Mouse (Mus musculus): Measurements from ENCODE around the gene Gm49394. TPM values are rescaled to one million over a fixed set of nuclear protein-coding genes. Genes with fewer than 3 reads are reported as not detected.

Gm49394 gene
- not detected in 2 replicates for total RNA-seq (2015)
- not detected in 2 replicates for total RNA-seq (2017)

DNA sequence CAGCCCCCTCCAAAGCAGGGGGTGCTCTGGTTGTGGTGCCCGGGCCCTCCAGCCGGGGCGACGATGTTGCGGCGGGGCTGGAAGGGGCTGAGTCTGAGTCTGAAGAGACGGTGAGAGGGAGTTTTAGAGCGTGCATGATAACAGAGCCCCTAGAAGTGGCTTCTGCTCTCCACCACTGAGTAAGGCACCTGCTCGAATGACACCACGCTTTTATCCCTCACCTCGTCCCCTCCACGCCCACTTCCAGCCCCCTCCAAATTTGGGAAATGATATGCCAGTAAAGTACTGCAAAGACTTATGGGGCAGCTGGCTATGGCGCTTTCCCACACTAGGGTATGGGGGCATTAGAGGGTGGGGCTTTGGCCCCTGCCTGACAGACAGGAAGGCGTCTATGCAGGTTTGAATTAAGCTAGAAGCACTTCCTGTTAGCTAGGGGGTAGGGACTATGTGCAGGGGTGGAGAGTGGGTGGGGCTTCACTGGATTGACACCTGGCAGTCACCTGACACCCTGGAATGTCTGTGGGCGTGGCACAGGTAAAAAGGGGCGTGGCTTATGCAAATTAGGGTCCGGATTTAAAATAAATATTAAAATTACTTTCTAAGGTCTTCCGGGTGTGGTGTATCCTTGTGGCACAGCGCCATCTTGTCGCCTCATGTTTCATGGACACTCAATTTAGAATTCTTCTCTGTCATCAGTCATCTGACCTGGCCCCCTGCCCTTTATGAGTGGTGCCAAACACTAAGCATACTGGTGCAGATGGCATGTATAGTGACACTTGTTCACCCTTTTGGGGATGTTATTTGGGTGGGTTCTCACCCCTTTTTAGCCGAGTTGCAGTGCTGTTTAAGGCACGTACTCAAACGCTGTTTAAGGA is at the start of gene Gm49394:
Gm49394 (minus strand) TSS at position 192 of the 875 bp plus-strand sequence.
- no peak for ATAC-seq (ENCODE audit: poor library complexity, severe bottlenecking)

DNA sequence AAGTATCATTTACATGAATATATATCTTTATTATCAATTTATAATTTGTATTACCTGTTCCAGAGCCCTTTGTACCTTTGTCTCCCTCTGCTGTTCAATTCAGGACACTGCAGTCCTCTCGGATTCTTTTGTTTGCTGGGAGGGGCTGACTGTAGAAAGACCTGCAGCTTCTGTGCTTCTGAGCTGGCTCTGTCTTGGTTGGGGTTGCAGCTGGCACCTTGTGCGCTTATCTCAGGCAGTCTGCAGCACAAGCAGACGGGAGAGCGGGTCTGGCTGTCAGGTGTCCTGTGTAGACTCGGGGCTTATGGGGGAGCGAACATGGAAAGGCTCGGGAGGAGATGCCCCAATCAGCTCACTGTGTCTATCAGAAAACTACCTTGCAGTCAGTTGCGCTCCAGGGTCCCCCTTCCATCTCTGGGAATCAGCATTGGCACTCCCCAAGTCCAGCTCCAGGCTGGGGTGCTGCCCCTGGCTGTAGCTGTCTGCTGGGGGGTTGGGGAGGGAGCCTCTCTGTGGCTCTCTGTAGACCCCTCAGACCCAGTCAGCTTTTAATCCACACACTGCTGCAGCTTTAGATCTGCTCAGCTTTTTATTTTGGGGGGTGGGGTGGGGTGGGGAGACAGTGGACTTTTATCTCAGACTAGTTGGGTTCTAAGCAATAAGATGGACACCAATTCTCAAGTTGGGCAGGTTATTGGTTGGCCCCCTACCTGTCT is 45.2 kb upstream of the Gm49394 start:
- peak; percentile 60; the same call in 1 of the 2 replicates for ATAC-seq (ENCODE audit: poor library complexity, severe bottlenecking)

DNA sequence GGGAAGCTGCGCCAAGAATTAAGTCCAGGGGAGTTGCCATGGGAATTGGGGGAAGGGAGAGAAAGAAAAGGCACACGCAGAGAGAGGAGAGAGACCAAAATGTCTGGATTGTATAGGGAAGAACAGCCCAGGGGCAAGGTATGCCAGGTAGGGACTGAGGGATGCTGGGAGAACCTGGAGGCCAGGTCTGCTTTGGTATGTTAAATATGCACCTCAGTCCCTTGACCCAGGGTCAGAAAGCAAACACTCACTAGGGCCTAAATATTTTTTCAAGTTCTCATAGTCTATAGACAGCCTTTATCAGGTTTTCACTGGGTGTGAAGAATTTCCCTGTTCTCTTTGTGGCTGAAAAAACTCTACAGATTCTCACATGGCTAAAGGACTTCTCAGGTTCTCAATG is 37.1 kb upstream of the Gm49394 start:
- ATAC-seq (ENCODE audit: poor library complexity, severe bottlenecking): no peak

DNA sequence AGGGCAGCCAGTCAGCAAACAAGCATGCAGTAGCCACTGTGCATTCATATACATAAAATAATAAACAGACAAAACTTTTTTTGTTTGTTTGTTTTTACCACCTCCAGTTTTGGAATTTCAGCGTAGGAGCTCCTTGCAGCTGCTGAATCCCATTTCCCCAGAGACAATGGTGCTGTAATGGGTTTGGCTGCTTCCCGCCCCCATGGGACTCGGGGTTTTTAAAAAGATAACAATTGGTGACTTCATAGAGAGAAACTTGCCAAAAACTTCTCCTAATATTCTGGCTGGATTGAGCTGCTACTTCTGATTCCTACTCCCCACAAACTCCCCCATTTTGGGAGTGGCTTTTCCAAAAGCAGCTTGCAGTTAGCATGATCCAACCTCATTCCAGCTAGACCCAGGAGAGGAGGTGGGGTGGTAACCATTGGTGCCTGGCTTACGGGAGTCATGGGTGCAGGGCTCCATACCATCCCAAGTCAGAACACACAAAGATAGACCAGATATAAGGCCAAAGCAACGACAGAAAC is 29.7 kb upstream of the Gm49394 start:
- ATAC-seq (ENCODE audit: poor library complexity, severe bottlenecking): no peak

DNA sequence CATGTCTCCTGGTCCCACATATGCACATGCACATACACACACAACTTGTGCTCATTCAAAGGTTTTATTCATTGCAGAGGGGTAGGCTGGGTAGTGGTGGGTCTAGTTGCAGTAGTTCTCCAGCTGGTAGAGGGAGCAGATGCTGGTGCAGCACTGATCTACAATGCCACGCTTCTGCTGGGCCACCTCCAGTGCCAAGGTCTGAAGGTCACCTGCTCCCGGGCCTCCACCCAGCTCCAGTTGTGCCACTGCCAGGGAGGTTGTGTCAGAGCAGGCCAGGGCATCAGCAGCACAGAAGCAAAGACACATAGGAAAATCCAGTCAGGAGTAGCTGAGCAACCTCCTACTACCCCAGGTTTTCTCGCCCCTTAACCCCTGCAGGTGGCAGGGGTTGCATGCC is 8.9 kb upstream of the Gm49394 start:
- ATAC-seq (ENCODE audit: poor library complexity, severe bottlenecking): no peak

DNA sequence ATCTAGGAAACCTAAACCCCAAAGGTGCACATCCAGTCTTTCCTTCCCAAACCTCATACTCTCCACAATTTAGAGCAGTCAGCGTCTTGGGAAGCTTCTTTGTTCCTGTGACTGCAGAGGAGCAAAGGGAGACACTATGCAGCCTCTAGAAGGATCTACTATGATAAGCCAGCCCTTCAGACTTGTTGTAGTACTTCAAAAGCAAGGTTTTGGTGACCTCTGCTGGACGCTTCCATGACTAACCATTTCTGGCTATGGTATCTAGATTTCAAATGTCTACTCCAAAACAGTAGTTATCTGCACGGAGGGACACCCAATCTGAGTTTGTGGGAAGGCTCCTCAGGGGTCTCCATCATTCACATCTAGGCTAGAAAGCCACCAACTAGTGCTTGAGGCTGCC is 5.9 kb upstream of the Gm49394 start:
- no peak for ATAC-seq (ENCODE audit: poor library complexity, severe bottlenecking)

DNA sequence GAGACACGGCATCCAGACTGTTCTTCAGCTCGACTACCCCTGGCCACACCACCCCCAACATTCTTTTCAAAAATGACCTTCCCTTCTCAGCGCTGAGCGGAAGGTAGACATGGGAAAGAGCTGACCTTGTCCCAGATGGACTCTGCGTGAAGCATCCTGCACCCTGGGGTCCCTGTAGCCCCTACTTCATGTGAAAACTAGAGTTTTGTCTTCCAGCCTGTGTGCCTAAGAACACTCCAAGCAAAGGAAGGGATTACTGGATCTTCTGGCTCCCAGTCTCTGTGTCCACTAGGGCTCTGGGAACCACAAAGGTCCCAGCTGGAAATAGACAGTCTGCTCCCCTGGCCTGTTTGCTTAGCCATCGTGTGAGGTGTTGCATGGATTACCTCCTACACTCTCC is 5.4 kb upstream of the Gm49394 start:
- no peak for ATAC-seq (ENCODE audit: poor library complexity, severe bottlenecking)

DNA sequence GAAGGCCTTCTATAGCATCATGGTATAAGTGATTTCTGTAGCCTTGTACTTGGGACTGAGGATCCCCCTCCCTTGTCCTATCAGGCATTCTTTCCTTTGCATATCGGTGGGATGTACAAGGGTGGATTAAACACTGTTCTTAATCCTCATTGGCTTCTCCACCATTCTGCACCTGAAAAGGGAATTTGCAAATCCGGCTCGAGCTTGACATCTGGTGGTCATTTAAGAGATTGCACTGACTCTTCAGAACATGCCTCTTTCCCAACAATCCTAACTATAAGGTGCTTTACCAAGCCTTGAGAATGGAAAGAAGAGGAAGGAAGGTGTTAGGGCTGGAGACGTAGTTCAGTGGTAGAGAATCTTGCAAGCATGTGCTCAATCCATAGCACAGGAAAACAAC is 2.4 kb upstream of the Gm49394 start:
- ATAC-seq (ENCODE audit: poor library complexity, severe bottlenecking): peak; percentile 63

DNA sequence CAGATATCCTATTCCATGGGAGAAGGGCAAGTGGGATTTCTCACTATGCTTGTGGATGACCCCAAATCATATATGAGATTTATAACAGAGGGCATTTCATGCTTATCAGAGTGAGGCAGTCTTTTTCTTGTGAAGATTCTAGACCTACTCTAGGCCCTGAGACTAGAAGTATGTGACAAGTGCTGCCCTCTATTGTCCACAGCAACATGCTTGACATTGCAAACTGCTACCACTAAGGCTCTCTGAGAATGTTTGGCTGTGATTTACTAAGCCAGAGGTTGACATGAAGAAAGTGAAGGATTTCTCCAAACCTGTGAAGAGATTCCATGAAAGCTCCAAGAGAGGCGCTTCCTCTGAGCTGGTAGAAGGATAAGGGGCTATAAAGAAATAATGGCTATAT is 1.3 kb upstream of the Gm49394 start:
- ATAC-seq (ENCODE audit: poor library complexity, severe bottlenecking): no peak

DNA sequence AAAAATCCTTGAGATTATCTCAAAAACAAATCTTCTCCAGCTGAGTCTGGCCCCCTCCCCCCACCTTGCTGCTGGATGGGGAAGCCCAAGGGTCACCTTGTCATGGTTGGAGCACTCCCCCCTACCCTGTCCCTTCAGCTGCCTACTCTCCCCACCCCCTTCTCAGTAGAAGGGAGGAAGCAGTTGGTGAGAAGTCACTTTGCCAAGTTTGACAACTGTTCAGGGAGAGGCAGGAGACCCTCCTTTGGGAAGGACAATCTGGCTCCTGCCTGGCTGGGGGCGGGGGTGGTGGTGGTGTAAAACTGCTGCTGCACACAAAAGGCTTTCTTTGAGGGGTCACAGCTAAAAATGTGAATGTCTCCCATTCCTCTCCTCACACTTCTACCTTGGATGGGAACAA is 1.4 kb downstream of the Gm49394 start:
- no peak for ATAC-seq (ENCODE audit: poor library complexity, severe bottlenecking)

DNA sequence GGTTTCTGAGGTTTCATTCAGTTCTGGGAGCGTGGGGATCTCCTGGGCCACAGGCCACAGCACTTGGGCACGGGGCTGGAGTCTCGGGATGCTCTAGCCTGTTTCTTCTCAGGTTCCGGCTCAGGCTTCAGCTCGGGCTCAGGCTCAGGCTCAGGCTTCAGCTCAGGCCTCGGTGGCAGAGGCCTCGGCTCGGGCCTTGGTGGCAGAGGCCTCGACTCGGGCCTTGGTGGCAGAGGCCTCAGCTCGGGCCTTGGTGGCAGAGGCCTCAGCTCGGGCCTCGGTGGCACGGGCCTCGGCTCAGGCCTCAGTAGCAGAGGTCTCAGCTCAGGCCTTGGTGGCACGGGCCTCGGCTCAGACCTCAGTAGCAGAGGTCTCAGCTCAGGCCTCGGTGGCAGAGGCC is 2.2 kb downstream of the Gm49394 start:
- no peak for ATAC-seq (ENCODE audit: poor library complexity, severe bottlenecking)

DNA sequence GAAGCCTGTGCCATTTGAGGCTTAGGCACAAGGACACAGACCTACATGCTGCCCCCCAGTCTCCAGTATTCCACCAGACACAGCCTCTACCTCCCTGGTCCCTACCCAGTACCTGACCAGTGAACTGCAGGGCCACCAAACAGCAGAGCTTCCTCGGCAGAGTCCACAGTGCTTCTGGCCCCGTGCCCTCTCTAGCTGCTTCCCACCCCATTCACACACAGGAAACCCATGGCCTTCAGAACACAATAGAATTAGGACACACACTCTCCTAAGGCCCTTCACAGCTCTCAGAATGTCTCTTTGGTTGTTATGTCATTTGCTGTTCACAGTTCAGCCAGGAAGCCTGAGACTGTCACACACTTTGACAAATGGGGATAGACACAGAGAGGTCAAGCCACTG is 3.1 kb downstream of the Gm49394 start, which contains the start of gene Igf2:
Igf2 (minus strand) TSS at position 158 of the 400 bp plus-strand sequence.
- ATAC-seq (ENCODE audit: poor library complexity, severe bottlenecking): no peak

DNA sequence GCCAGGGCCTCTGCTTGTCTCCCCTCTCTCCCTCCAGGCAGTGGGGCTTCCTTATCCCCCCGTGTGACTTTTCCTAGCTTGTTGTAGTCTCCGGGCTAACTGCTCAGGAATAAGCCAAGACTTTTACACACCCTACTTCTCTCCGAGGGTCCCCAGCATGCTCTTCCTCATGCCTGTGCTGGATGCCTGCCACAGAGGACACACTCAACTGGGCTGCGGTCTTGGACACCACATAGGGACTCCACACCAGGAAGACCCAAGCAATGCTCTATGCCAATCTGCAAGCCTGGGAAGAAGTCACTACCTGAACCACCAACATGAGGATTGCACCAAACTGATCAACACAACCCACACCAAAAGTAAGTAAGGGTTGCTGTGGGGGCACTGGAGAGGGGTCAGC is 3.6 kb downstream of the Gm49394 start:
- no peak for ATAC-seq (ENCODE audit: poor library complexity, severe bottlenecking)

DNA sequence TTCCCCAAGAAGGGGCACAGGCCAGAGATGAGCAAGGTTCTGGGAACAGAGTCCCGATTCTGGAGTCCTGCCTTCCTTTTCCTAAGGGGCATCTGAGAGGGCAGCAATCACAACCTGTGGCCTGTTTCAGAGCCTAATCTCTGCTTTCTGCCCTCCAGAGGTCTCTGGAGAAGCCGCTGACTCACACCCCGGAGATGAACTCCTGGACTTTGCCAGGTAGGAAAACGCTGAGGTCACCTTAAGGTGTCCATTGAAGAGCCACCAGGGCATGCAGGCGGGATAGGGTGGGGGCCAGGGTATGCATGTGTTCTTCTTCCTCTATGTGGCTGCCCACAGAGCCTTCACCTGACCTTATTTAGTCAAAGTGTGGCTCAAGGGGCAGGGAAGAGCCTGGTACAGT is 4.4 kb downstream of the Gm49394 start:
- ATAC-seq (ENCODE audit: poor library complexity, severe bottlenecking): no peak

DNA sequence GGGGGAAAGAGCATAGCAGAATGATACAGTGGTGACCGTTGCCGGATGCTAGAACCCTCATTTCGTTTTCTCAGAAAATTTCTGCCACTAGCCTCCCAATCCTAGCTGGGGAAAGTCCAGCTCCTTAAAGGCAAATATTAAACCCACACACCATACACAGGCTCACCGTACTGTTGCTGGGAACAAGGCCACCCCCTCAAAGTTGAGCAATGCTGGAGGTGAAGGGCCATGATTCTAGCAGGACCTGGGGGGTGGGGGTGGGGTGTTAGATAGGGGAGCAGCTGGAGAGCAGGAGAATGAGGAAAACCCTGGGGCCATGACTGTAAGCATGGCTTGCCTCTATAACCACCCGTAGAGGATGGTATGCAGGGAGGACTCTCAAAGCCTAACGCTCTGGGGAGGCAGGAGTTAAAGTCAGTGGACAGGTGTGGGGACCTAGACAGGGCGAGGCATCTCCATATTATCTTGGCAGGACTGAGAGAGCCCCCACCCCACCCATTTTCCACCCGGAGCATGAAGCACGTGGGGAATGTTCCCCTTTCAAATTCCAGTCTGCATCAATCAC is 5.2 kb downstream of the Gm49394 start:
- ATAC-seq (ENCODE audit: poor library complexity, severe bottlenecking): no peak

DNA sequence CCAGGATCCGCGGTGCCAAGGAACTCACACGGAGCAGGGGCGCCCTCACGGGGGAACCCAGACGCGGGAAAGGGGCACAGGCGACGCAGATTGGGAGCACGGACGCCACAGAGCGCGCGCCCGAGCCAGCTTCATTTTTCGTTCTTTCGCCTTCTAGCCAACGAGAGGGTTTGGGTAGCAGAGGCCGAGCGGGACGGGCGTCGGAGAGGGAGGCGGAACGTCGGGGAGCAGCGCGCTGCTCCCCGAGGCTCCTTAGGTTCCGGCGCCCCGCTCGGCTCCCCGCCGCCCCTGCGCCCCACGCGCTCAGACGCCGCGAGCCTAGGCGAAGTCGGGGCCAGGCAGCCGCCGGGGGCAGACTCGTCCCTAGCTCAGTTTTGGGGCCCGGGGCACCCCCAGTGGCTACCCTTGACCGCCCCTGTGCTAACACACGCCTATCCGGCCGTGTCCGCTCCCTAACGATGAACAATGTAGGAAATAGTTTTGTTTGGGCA is 5.8 kb downstream of the Gm49394 start:
- ATAC-seq (ENCODE audit: poor library complexity, severe bottlenecking): no peak

DNA sequence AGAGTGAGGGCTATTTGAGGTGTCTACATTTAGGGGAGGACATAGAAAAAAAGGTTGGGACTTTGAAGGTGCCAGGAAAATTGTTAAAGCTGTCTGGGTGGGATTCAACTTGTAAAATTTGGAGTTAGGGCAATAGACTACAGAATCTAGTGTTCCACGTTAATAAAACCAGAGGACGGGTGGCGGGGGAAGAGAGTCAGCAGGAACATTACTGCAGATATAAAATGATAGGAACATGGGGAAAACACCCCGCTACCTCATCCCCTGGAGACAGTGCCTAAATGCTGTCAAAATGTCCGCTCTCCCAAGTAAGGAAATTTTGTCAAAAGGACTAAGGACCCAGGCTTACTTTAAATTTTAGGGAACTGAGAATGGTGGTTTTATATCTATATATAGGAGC is 6.6 kb downstream of the Gm49394 start:
- ATAC-seq (ENCODE audit: poor library complexity, severe bottlenecking): no peak

DNA sequence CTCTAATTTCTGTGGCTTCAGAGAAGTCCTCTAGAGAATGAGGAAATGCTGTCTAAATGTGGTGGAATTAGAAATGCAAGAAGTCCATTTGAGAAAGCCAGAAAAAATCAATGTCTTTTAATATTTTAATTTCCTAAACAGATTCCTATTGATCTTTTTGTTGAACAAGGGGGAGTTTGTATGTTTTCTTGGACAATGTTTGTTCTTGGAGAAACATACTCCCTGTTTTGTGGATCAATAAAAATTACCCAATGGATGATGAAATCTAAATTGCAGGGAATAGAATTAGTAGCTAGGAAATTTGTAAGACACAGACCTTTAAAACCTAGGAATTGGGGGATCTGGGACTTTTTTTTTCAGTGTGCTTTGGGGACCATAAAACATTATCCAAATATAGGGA is 7.9 kb downstream of the Gm49394 start:
- ATAC-seq (ENCODE audit: poor library complexity, severe bottlenecking): no peak

DNA sequence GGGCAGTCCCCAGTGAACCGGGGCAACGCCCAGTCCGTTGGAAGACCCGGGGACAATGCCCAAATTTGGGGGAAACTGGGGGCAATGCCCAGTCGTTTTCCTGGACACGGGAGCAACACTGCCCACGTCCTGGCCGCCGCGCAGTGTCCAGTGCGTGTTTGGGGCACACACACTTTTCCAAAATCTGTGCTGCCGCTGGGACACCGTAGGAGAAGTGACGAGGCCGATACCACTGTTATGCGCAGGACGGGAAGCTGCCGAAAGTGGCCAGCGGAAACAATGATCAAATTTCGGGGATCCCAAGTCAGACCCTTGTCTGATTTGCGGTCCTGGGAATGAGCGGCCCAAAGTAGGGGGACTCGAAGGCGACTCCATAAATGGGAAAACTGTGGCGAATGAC is 8.7 kb downstream of the Gm49394 start:
- no peak for ATAC-seq (ENCODE audit: poor library complexity, severe bottlenecking)

DNA sequence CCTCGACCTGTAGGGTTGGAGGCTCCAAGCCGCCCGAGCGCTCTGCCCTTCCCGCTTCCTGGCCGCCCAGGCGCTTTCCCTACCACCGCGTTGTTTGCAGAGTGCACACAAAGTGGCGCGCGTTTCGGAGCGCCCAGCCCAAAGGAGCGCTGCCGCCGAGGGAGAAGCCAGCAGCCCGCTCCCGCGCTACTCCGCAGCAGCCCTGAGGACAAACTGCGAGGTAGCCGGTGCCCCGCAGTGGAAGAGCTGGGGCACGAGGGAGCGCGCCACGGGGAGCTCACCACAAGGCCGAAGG is 9.1 kb downstream of the Gm49394 start:
- no peak for ATAC-seq (ENCODE audit: poor library complexity, severe bottlenecking)

DNA sequence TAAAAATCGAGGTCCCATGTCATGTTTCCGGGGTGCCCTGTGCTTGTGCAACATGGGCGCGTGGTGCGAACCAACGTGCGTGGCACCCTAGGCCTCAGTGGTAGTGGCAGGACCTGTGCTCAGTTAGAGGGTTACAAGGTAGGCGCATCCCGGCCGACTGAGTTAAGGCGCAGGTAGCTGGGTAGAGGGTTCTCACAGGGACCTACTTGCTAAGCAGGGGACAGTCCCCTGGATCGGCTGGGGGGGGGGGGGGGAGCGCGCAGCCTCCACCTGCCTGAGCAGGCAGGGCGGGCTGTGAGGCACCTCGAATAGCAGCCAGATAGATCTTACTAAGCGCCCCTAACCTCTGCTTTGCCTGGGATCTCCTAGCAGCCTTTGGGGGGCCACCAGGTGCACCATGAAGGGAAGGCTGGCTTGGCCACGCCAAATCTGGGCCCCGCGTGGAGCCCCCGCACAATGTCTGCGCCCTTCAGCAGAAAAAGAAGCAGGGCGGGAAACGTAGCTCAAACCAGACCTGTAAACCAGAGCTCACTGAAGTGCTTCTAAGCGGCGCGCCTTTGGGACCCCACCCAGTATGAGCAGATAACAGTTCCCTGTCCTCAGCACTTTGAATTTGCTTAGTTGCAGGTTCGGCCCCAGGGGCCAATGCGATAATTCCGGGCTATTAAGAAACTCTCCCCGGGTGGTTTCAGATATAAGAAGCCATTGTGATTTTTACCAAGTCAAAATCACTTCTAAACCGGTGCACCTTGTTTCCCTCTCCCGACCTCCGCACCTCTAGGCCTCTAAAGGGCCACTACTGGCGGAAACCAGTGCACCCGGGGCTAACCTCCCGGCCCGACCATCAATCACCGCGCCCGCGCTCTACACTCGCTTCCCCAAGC is 9.7 kb downstream of the Gm49394 start:
- ATAC-seq (ENCODE audit: poor library complexity, severe bottlenecking): no peak

Measured in megakaryocyte, adult 5-6 weeks (primary cell).